Mouse (Mus musculus) myocyte (in vitro differentiated cells): Measurements from ENCODE around the gene C2cd4d. TPM values are rescaled to one million over a fixed set of nuclear protein-coding genes. Genes with fewer than 3 reads are reported as not detected.

Source experiments
- H3K27me3 ChIP-seq: one replicate; pipeline ENCODE4 v1.6.1; 2011; ENCODE audit not compliant: control insufficient read depth, insufficient read depth, insufficient read length
- H3K36me3 ChIP-seq: one replicate; pipeline ENCODE4 v1.6.1; 2011; ENCODE audit not compliant: control insufficient read depth, insufficient read depth
- H3K4me2 ChIP-seq: one replicate; pipeline ENCODE4 v1.6.1; 2011; ENCODE audit warnings: low read depth, control low read depth
- H3K4me3 ChIP-seq: one replicate; pipeline ENCODE4 v1.5.1; 2011; ENCODE audit warnings: mild to moderate bottlenecking, control low read depth, moderate library complexity
- H3K79me2 ChIP-seq: one replicate; pipeline ENCODE4 v1.6.1; 2011; ENCODE audit not compliant: control insufficient read depth, insufficient read depth
- H3ac ChIP-seq: one replicate; pipeline ENCODE4 v1.6.1; 2011; ENCODE audit not compliant: control insufficient read depth, insufficient read length
- CEBPB ChIP-seq: IDR thresholded peaks from 2 replicates; pipeline ENCODE4 v1.6.1; 2011; ENCODE audit warnings: mild to moderate bottlenecking, moderate library complexity; ENCODE audit not compliant: poor library complexity, insufficient read depth, severe bottlenecking
- E2F4 ChIP-seq: IDR thresholded peaks from one replicate; pipeline ENCODE4 v1.6.1; 2011; ENCODE audit warnings: mild to moderate bottlenecking, control low read depth, moderate library complexity; ENCODE audit not compliant: insufficient read depth
- MAX ChIP-seq: IDR thresholded peaks from one replicate; pipeline ENCODE4 v1.6.1; 2011; ENCODE audit warnings: low read depth, mild to moderate bottlenecking, control low read depth
- MYOD1 ChIP-seq, 3 experiments: IDR thresholded peaks; one replicate each; pipeline ENCODE4 v1.6.1; 2011; ENCODE audit warnings: control low read depth in 2 of 3, low read depth in 2 of 3, mild to moderate bottlenecking in 2 of 3, moderate library complexity in 1 of 3; ENCODE audit not compliant: insufficient read length in 2 of 3, control insufficient read depth in 1 of 3
- MYOG ChIP-seq, 3 experiments: IDR thresholded peaks; one replicate each; pipeline ENCODE4 v1.6.1; 2011; ENCODE audit warnings: control low read depth in 2 of 3, low read depth in 2 of 3, mild to moderate bottlenecking in 2 of 3; ENCODE audit not compliant: insufficient read length in 2 of 3, control insufficient read depth in 1 of 3, insufficient read depth in 1 of 3
- POLR2A ChIP-seq: IDR thresholded peaks from one replicate; pipeline ENCODE4 v1.6.1; 2011; ENCODE audit warnings: low read depth, mild to moderate bottlenecking, control low read depth, moderate library complexity; ENCODE audit not compliant: insufficient read length
- POLR2AphosphoS2 ChIP-seq: IDR thresholded peaks from one replicate; pipeline ENCODE4 v1.6.1; 2011; ENCODE audit warnings: low read depth, control low read depth; ENCODE audit not compliant: insufficient read length
- REST ChIP-seq: IDR thresholded peaks from one replicate; pipeline ENCODE4 v1.6.1; 2011; ENCODE audit warnings: mild to moderate bottlenecking, control low read depth, moderate library complexity; ENCODE audit not compliant: insufficient read depth, insufficient read length
- SRF ChIP-seq: IDR thresholded peaks from one replicate; pipeline ENCODE4 v1.6.1; 2011; ENCODE audit warnings: low read depth; ENCODE audit not compliant: control insufficient read depth, insufficient read length
- TCF12 ChIP-seq: IDR thresholded peaks from one replicate; pipeline ENCODE4 v1.6.1; 2011; ENCODE audit warnings: mild to moderate bottlenecking, control low read depth; ENCODE audit not compliant: poor library complexity, insufficient read depth, severe bottlenecking
- TCF3 ChIP-seq: IDR thresholded peaks from one replicate; pipeline ENCODE4 v1.6.1; 2011; ENCODE audit warnings: low read depth, control low read depth; ENCODE audit not compliant: insufficient read length
- USF1 ChIP-seq: IDR thresholded peaks from one replicate; pipeline ENCODE4 v1.6.1; 2011; ENCODE audit warnings: low read depth, mild to moderate bottlenecking, control low read depth, moderate library complexity
- polyA plus RNA-seq: library from polyadenylated mRNA; unstranded; fragments of >200 nt; fragmentation: generic; extraction: Trizol; gene quantifications from one replicate; pipeline ENCODE4 v1.2.1, GENCODE M21; 2012; ENCODE audit warnings: missing spikeins

C2cd4d gene
- polyA plus RNA-seq, 1 experiment = not detected

DNA sequence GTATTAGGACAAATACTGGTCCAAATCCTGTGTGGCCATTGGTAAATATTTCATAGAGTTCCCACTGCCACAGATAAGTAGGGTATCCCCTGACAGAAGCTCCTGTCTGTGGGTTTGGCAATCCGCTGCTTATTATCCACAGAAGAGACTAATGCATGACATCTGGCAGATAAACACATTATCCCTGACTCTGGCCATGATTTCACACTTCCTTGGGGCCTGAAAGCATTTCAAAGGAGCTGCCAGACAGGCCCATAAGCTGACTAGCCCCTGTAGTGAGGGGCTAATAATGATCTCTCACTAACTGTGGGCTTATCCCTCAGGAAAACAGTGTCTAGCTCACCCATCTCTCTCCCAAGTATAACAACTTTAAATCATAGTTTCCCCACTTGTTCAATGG is 19.7 kb upstream of the C2cd4d start:
- no peak overlapping the region for H3K4me2 ChIP-seq
- H3K4me3 ChIP-seq = no peak overlapping the region
- no peaks in the 10 kb centered on the region for H3K36me3 ChIP-seq
- no peaks in the 10 kb centered on the region for H3K79me2 ChIP-seq
- H3K27me3 ChIP-seq = no peaks in the 10 kb centered on the region
- no peak overlapping the region for H3ac ChIP-seq
- TF ChIP-seq MYOG (IDR thresholded peaks at IDR 0.05; ENCODE audit: control insufficient read depth in 1 of 3, insufficient read depth in 1 of 3, insufficient read length in 2 of 3, low read depth in 2 of 3) = no peak

- H3ac ChIP-seq = no peak overlapping the region
- no peaks in the 10 kb centered on the region for H3K27me3 ChIP-seq
- H3K4me3 ChIP-seq = no peak overlapping the region
- no peak for TF ChIP-seq TCF12
- TF ChIP-seq USF1 = no peak
- TF ChIP-seq TCF3 = no peak
- TF ChIP-seq MAX = no peak
- no peak for TF ChIP-seq POLR2AphosphoS2
- TF ChIP-seq CEBPB = no peak
- no peak for TF ChIP-seq MYOD1 (IDR thresholded peaks at IDR 0.05; ENCODE audit: control insufficient read depth in 1 of 3, insufficient read length in 2 of 3, low read depth in 2 of 3)
- TF ChIP-seq POLR2A = no peak
- no peak for TF ChIP-seq SRF
- TF ChIP-seq MYOG (IDR thresholded peaks at IDR 0.05; ENCODE audit: control insufficient read depth in 1 of 3, insufficient read depth in 1 of 3, insufficient read length in 2 of 3, low read depth in 2 of 3) = no peak
- no peak for TF ChIP-seq REST
- TF ChIP-seq E2F4 = no peak
- H3K79me2 ChIP-seq = no peaks in the 10 kb centered on the region
- H3K4me2 ChIP-seq = no peak overlapping the region
- no peaks in the 10 kb centered on the region for H3K36me3 ChIP-seq
These were observed 18.1 kb upstream of the C2cd4d start for GRCm38 (mm10) chr3:94344182-94344581.

GRCm38 (mm10) chr3:94344897-94345296 is 17.3 kb upstream of the C2cd4d start:
- no peak for TF ChIP-seq REST
- no peak for TF ChIP-seq CEBPB
- no peak for TF ChIP-seq POLR2AphosphoS2
- no peak for TF ChIP-seq MAX
- no peak for TF ChIP-seq SRF
- TF ChIP-seq TCF3 = no peak
- no peak for TF ChIP-seq USF1
- no peak for TF ChIP-seq MYOG (IDR thresholded peaks at IDR 0.05; ENCODE audit: control insufficient read depth in 1 of 3, insufficient read depth in 1 of 3, insufficient read length in 2 of 3, low read depth in 2 of 3)
- TF ChIP-seq TCF12 = no peak
- TF ChIP-seq POLR2A = no peak
- no peak for TF ChIP-seq E2F4
- TF ChIP-seq MYOD1 (IDR thresholded peaks at IDR 0.05; ENCODE audit: control insufficient read depth in 1 of 3, insufficient read length in 2 of 3, low read depth in 2 of 3) = no peak
- Histone ChIP-seq H3ac (no peak overlapping the region), H3K36me3 (no peaks in the 10 kb centered on the region), H3K4me2 (no peak overlapping the region), H3K4me3 (no peak overlapping the region), H3K27me3 (no peaks in the 10 kb centered on the region), H3K79me2 (no peaks in the 10 kb centered on the region)

GRCm38 (mm10) chr3:94348146-94348545 is 14.1 kb upstream of the C2cd4d start:
- no peak for TF ChIP-seq MAX
- TF ChIP-seq POLR2A = no peak
- no peak for TF ChIP-seq TCF3
- TF ChIP-seq E2F4 = no peak
- no peak for TF ChIP-seq USF1
- no peak for TF ChIP-seq SRF
- TF ChIP-seq REST = no peak
- TF ChIP-seq TCF12 = no peak
- TF ChIP-seq POLR2AphosphoS2 = no peak
- no peaks in the 10 kb centered on the region for H3K79me2 ChIP-seq
- H3K36me3 ChIP-seq = no peaks in the 10 kb centered on the region
- no peak overlapping the region for H3ac ChIP-seq
- no peak overlapping the region for H3K4me3 ChIP-seq
- no peak overlapping the region for H3K4me2 ChIP-seq
- H3K27me3 ChIP-seq = no peaks in the 10 kb centered on the region

GRCm38 (mm10) chr3:94360812-94361211 is 1.4 kb upstream of the C2cd4d start:
- TF ChIP-seq TCF3 (no peak), MYOD1 (IDR thresholded peaks at IDR 0.05; ENCODE audit: control insufficient read depth in 1 of 3, insufficient read length in 2 of 3, low read depth in 2 of 3) (peak in 1 of 3 experiments; percentile 2)

More at GRCm38 (mm10) chr3:94360812-94361211, 1.4 kb upstream of the C2cd4d start:
- Histone ChIP-seq H3K4me2 (no peak overlapping the region), H3ac (no peak overlapping the region), H3K79me2 (no peaks in the 10 kb centered on the region), H3K27me3 (peaks cover 10% of the 10 kb centered on the region), H3K36me3 (no peaks in the 10 kb centered on the region), H3K4me3 (no peak overlapping the region)
